ENCODE assay signal across 22 mouse cellular contexts in the genomic region with DNA sequence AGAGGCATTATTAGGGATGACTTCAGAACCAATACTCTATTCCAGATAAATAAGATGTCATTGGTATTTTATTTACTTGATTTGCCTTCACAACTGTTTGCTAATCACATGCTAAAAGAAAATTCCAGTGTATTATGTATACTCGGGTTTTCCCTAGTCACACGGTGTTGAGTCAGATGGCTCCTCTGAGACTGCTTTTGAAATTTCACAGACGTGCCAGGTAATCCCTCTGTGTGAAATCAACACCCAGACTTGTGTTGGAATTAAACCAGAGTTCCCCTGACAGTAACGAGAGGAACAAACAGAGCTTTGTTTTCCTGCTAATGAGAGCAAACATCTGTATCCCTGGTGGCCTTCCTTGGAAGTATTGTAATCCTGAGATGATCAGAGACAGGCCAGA.
DNase-seq lines count a peak whose midpoint lies in the region; ATAC-seq and TF ChIP-seq lines count a peak whose summit lies in the region.
"Had no signal": no experiment of that assay in that cellular context is flagged by ENCODE, and none has a peak within 500 bp of the region (broad histone marks: within the 10 kb centered on the region; RNA-seq: fewer than 3 reads in every experiment).

No protein-coding gene starts in this region.

- DNase-seq in adrenal gland, postnatal 10 days, result peak; percentile 7
- no peak for DNase-seq in adrenal gland, adult 8-10 months
- peak; percentile 4 for DNase-seq in embryonic facial prominence, embryonic 14.5 days (ENCODE audit: low spot score)
- DNase-seq in embryonic facial prominence, embryonic 10.5 days (ENCODE audit: low spot score), result no peak
- DNase-seq in Patski (ENCODE audit: low read depth, low spot score), result peak; percentile 10
- peak; percentile 47 for DNase-seq in fibroblast of lung, adult 2 months (ENCODE audit: low read depth)
- DNase-seq in spleen, postnatal 10 days (ENCODE audit: low spot score in 2 of 2), result no peak
- no peak for DNase-seq in left cerebral cortex, adult 11 months (ENCODE audit: low spot score)
- DNase-seq: adrenal gland, postnatal 25 days; cerebellum, adult 11 months; cerebellum, adult 18-20 months; cerebellum, adult 8-10 months; cerebellum, adult 9-11 months; cerebellum, postnatal 14 days; cerebellum, postnatal 36 days; embryo, embryonic 11 days; forebrain, postnatal 0 days had no signal

- 40% methylated on average over 4 of the region's 4 CpGs for WGBS in embryonic facial prominence, embryonic 14.5 days
- WGBS in embryonic facial prominence, embryonic 10.5 days, result 40% methylated on average over 4 of the region's 4 CpGs

- in situ Hi-C loops in Patski (cut with MboI; ENCODE audit: low pct_unique_long_range_greater_than_20kb), result no loop called here

- no peak for TF ChIP-seq CTCF in Patski (IDR thresholded peaks at IDR 0.05)

- no peak overlapping the region for H3K4me3 ChIP-seq in embryonic facial prominence, embryonic 14.5 days (ENCODE audit: low read depth, low read length)
- no peak overlapping the region for H3K4me3 ChIP-seq in embryonic facial prominence, embryonic 10.5 days
- H3K4me3 ChIP-seq: embryonic facial prominence, embryonic 12.5 days; embryonic facial prominence, embryonic 15.5 days; erythroblast, embryonic 14.5 days; forebrain, embryonic 13.5 days; forebrain, embryonic 15.5 days had no signal

- H3K4me2 ChIP-seq in embryonic facial prominence, embryonic 14.5 days (ENCODE audit: low read depth, low read length), result no peak overlapping the region
- H3K4me2 ChIP-seq: embryonic facial prominence, embryonic 12.5 days; embryonic facial prominence, embryonic 15.5 days; forebrain, embryonic 13.5 days; forebrain, embryonic 15.5 days had no signal

- CTCF ChIA-PET in Patski (lab: Charles Lee), result no interaction called here

- peak; percentile 63; the same call in 1 of the 2 replicates for ATAC-seq in embryonic facial prominence, embryonic 14.5 days (ENCODE audit: low read depth)
- no peak for ATAC-seq in Patski
- ATAC-seq: forebrain, embryonic 13.5 days; forebrain, embryonic 15.5 days; forebrain, postnatal 0 days had no signal

- H3K9ac ChIP-seq in embryonic facial prominence, embryonic 14.5 days (ENCODE audit: low read depth, low read length), result no peak overlapping the region
- H3K9ac ChIP-seq: embryonic facial prominence, embryonic 12.5 days; embryonic facial prominence, embryonic 15.5 days; forebrain, embryonic 13.5 days; forebrain, embryonic 15.5 days; forebrain, postnatal 0 days had no signal

- H3K36me3 ChIP-seq in embryonic facial prominence, embryonic 14.5 days (ENCODE audit: control insufficient read depth, insufficient read depth, low read length), result no peaks in the 10 kb centered on the region
- H3K36me3 ChIP-seq in embryonic facial prominence, embryonic 10.5 days (replicated peaks), result no peaks in the 10 kb centered on the region
- H3K36me3 ChIP-seq: embryonic facial prominence, embryonic 12.5 days; embryonic facial prominence, embryonic 15.5 days; forebrain, embryonic 15.5 days had no signal

- H3K27ac ChIP-seq in embryonic facial prominence, embryonic 14.5 days (replicated peaks; ENCODE audit: low read depth, low read length), result no peak overlapping the region
- H3K27ac ChIP-seq in embryonic facial prominence, embryonic 10.5 days (replicated peaks), result no peak overlapping the region
- H3K27ac ChIP-seq: embryonic facial prominence, embryonic 12.5 days; embryonic facial prominence, embryonic 15.5 days; forebrain, embryonic 13.5 days; forebrain, embryonic 15.5 days had no signal

- no peaks in the 10 kb centered on the region for H3K9me3 ChIP-seq in embryonic facial prominence, embryonic 14.5 days (ENCODE audit: control insufficient read depth, low read length)
- H3K9me3 ChIP-seq in embryonic facial prominence, embryonic 10.5 days, result no peaks in the 10 kb centered on the region
- H3K9me3 ChIP-seq: embryonic facial prominence, embryonic 12.5 days; embryonic facial prominence, embryonic 15.5 days; forebrain, embryonic 13.5 days; forebrain, embryonic 15.5 days had no signal

- POLR2A ChIA-PET in Patski (lab: Charles Lee), result interaction anchor here (0.7 to 1.0 kb wide), 2 partner anchors 30 to 116 kb away, joined by 3 read pairs; no protein-coding TSS in a partner anchor

- H3K4me1 ChIP-seq in embryonic facial prominence, embryonic 14.5 days (ENCODE audit: control insufficient read depth, insufficient read depth, low read length), result no peaks in the 10 kb centered on the region
- H3K4me1 ChIP-seq in embryonic facial prominence, embryonic 10.5 days, result no peaks in the 10 kb centered on the region
- H3K4me1 ChIP-seq: embryonic facial prominence, embryonic 12.5 days; embryonic facial prominence, embryonic 15.5 days; forebrain, embryonic 13.5 days; forebrain, embryonic 15.5 days had no signal

- no peaks in the 10 kb centered on the region for H3K27me3 ChIP-seq in embryonic facial prominence, embryonic 14.5 days (replicated peaks; ENCODE audit: control insufficient read depth, insufficient read depth, low read length)
- peaks cover 5% of the 10 kb centered on the region; the same call in 1 of the 2 replicates for H3K27me3 ChIP-seq in embryonic facial prominence, embryonic 10.5 days (replicated peaks; ENCODE audit: low read depth, poor library complexity, severe bottlenecking)
- H3K27me3 ChIP-seq in Patski, result peaks cover 9% of the 10 kb centered on the region
- H3K27me3 ChIP-seq: embryonic facial prominence, embryonic 12.5 days; embryonic facial prominence, embryonic 15.5 days; forebrain, embryonic 13.5 days; forebrain, embryonic 15.5 days had no signal

Comparison
In these comparisons a context has a peak if more than half of its experiments do, and no peak if none do; other contexts are left out.
1. DNase-seq: peak in adrenal gland, postnatal 10 days (single experiment), embryonic facial prominence, embryonic 14.5 days (single experiment), Patski (single experiment) and fibroblast of lung, adult 2 months (single experiment); none in adrenal gland, adult 8-10 months (single experiment), embryonic facial prominence, embryonic 10.5 days (single experiment), spleen, postnatal 10 days (0 of 2) and left cerebral cortex, adult 11 months (single experiment).